Mouse (Mus musculus) kidney, embryonic 16.5 days (tissue): ENCODE measurements around the gene Pcnp. TPM values are rescaled to one million over a fixed set of nuclear protein-coding genes. Genes with fewer than 3 reads are reported as not detected.

ENCODE experiments used
- ATAC-seq: fragments of 200-750 bp; cut with Nextera tagmentation; 2 replicates; pipeline ENCODE4 v1.8.0; 2017; ENCODE audit warnings: moderate TSS enrichment; ENCODE audit not compliant: low FRiP score, low TSS enrichment
- H3K27ac ChIP-seq: fragments of 300-500 bp; sonication (generic); 2 replicates; pipeline ENCODE4 v1.5.1; 2014; ENCODE audit warnings: low read length
- H3K27me3 ChIP-seq: fragments of 300-500 bp; sonication (generic); 2 replicates; pipeline ENCODE4 v1.6.1; 2014; ENCODE audit warnings: low read length, control low read depth, mixed read lengths; ENCODE audit not compliant: insufficient read depth
- H3K36me3 ChIP-seq: fragments of 300-500 bp; sonication (generic); 2 replicates; pipeline ENCODE4 v1.6.1; 2014; ENCODE audit warnings: low read length, control low read depth, mixed read lengths; ENCODE audit not compliant: insufficient read depth
- H3K4me1 ChIP-seq: fragments of 300-500 bp; sonication (generic); 2 replicates; pipeline ENCODE4 v1.6.1; 2014; ENCODE audit warnings: low read length, control low read depth, mixed read lengths; ENCODE audit not compliant: insufficient read depth
- H3K4me2 ChIP-seq: fragments of 300-500 bp; sonication (generic); replicated peaks from 2 replicates; pipeline ENCODE4 v1.6.1; 2014; ENCODE audit warnings: low read depth, low read length
- H3K4me3 ChIP-seq: fragments of 300-500 bp; sonication (generic); 2 replicates; pipeline ENCODE4 v1.5.1; 2014; ENCODE audit warnings: mild to moderate bottlenecking, low read length
- H3K9ac ChIP-seq: fragments of 300-500 bp; sonication (generic); replicated peaks from 2 replicates; pipeline ENCODE4 v1.6.1; 2014; ENCODE audit warnings: low read length
- H3K9me3 ChIP-seq: fragments of 300-500 bp; sonication (generic); 2 replicates; pipeline ENCODE4 v1.6.1; 2016; ENCODE audit warnings: low read length, control low read depth
- WGBS: fragments of 180-500 bp; shearing (Covaris S2); extraction: QIAGEN DNeasy Blood & Tissue Kit; methylation state at CpG from one replicate; pipeline ENCODE4 v1.1.7; 2014; 5-methylcytosine and 5-hydroxymethylcytosine counted together
- polyA plus RNA-seq: library from polyadenylated mRNA; unstranded; fragments of >200 nt; fragmentation: Nextera tagmentation; extraction: Ambion mirVana; gene quantifications from 2 replicates; pipeline ENCODE4 v1.2.1, GENCODE M21; 2015

Pcnp gene
- polyA plus RNA-seq, 1 experiment from 2014 or later = 210 TPM

GRCm38 (mm10) chr16:56037138-56038010, 7.8 kb upstream of the Pcnp start, which contains the start of gene Trmt10c:
Gene Trmt10c, minus strand, starts transcription at chr16:56037819.
- Histone ChIP-seq H3K9me3 (no peaks in the 10 kb centered on the region), H3K4me2 (peak within 1 kb of the TSS; percentile 77), H3K4me3 (peak within 1 kb of the TSS; percentile 98), H3K27me3 (no peaks in the 10 kb centered on the region), H3K4me1 (peaks cover 10% of the 10 kb centered on the region), H3K27ac (peak within 1 kb of the TSS; percentile 93), H3K9ac (peak within 1 kb of the TSS; percentile 98), H3K36me3 (peaks cover 20% of the 10 kb centered on the region)
- under 1% methylated on average over 62 of the region's 63 CpGs for WGBS
- ATAC-seq = peak; percentile 99

- peaks cover 10% of the 10 kb centered on the region for H3K4me1 ChIP-seq
- WGBS = 50% methylated on average over 6 of the region's 6 CpGs
- no peaks in the 10 kb centered on the region for H3K9me3 ChIP-seq
- H3K36me3 ChIP-seq = peaks cover 24% of the 10 kb centered on the region
- no peak for ATAC-seq
- peak overlapping the region; percentile 77 for H3K4me2 ChIP-seq
- H3K27me3 ChIP-seq = no peaks in the 10 kb centered on the region
- H3K27ac ChIP-seq = no peak overlapping the region
- peak overlapping the region; percentile 98 for H3K9ac ChIP-seq
- H3K4me3 ChIP-seq = peak overlapping the region; percentile 98
Measured at GRCm38 (mm10) chr16:56036501-56036900, 7.0 kb upstream of the Pcnp start.

- no peaks in the 10 kb centered on the region for H3K9me3 ChIP-seq
- ATAC-seq = no peak
- peaks cover 16% of the 10 kb centered on the region for H3K4me1 ChIP-seq
- H3K4me3 ChIP-seq = no peak overlapping the region
- no peaks in the 10 kb centered on the region for H3K27me3 ChIP-seq
- H3K4me2 ChIP-seq = no peak overlapping the region
- 96% methylated on average over 6 of the region's 6 CpGs for WGBS
- no peak overlapping the region for H3K9ac ChIP-seq
- H3K36me3 ChIP-seq = peaks cover 24% of the 10 kb centered on the region
- H3K27ac ChIP-seq = no peak overlapping the region
Measured at GRCm38 (mm10) chr16:56034566-56034965, 5.0 kb upstream of the Pcnp start.

- peak overlapping the region; percentile 91 for H3K4me3 ChIP-seq
- peaks cover 15% of the 10 kb centered on the region for H3K4me1 ChIP-seq
- no peaks in the 10 kb centered on the region for H3K27me3 ChIP-seq
- WGBS = under 1% methylated on average over 62 of the region's 62 CpGs
- H3K9ac ChIP-seq = peak overlapping the region; percentile 98
- no peaks in the 10 kb centered on the region for H3K9me3 ChIP-seq
- peaks cover 29% of the 10 kb centered on the region for H3K36me3 ChIP-seq
- peak; percentile 88 for ATAC-seq
- peak overlapping the region; percentile 78 for H3K4me2 ChIP-seq
- peak overlapping the region; percentile 87 for H3K27ac ChIP-seq
Measured at GRCm38 (mm10) chr16:56028722-56029551, 602 bp downstream of the Pcnp start.

GRCm38 (mm10) chr16:56027854-56028629, 1.5 kb downstream of the Pcnp start:
- Histone ChIP-seq H3K4me1 (peaks cover 15% of the 10 kb centered on the region), H3K9me3 (no peaks in the 10 kb centered on the region), H3K27me3 (no peaks in the 10 kb centered on the region), H3K4me3 (peak overlapping the region; percentile 91), H3K9ac (peak overlapping the region; percentile 98), H3K36me3 (peaks cover 23% of the 10 kb centered on the region), H3K4me2 (peak overlapping the region; percentile 78), H3K27ac (no peak overlapping the region)
- no peak for ATAC-seq
- 29% methylated on average over 12 of the region's 12 CpGs for WGBS

GRCm38 (mm10) chr16:56019660-56020059, 9.9 kb downstream of the Pcnp start:
- Histone ChIP-seq H3K9ac (no peak overlapping the region), H3K4me1 (no peaks in the 10 kb centered on the region), H3K9me3 (no peaks in the 10 kb centered on the region), H3K4me2 (no peak overlapping the region), H3K27me3 (no peaks in the 10 kb centered on the region), H3K4me3 (no peak overlapping the region), H3K27ac (no peak overlapping the region), H3K36me3 (peaks cover 34% of the 10 kb centered on the region)
- WGBS = 92% methylated on average over 7 of the region's 7 CpGs
- no peak for ATAC-seq

GRCm38 (mm10) chr16:56014076-56014475, 15.5 kb downstream of the Pcnp start:
- ATAC-seq = 0 out of 2 replicates have a peak, but pooled peaks have one; percentile 31
- Histone ChIP-seq H3K4me3 (no peak overlapping the region), H3K4me2 (no peak overlapping the region), H3K27me3 (no peaks in the 10 kb centered on the region), H3K36me3 (peaks cover 21% of the 10 kb centered on the region), H3K4me1 (no peaks in the 10 kb centered on the region), H3K27ac (no peak overlapping the region), H3K9ac (no peak overlapping the region), H3K9me3 (no peaks in the 10 kb centered on the region)
- 73% methylated on average over 7 of the region's 7 CpGs for WGBS

GRCm38 (mm10) chr16:56012789-56013743, 16.5 kb downstream of the Pcnp start:
- peak; percentile 61; the same call in 1 of the 2 replicates for ATAC-seq
- Histone ChIP-seq H3K4me1 (no peaks in the 10 kb centered on the region), H3K27me3 (no peaks in the 10 kb centered on the region), H3K9me3 (no peaks in the 10 kb centered on the region), H3K36me3 (peaks cover 13% of the 10 kb centered on the region), H3K4me3 (no peak overlapping the region), H3K9ac (no peak overlapping the region), H3K4me2 (no peak overlapping the region), H3K27ac (no peak overlapping the region)
- WGBS = 88% methylated on average over 10 of the region's 10 CpGs
